Comparison of ENCODE assay signal across 7 mouse cellular contexts in the genomic region with DNA sequence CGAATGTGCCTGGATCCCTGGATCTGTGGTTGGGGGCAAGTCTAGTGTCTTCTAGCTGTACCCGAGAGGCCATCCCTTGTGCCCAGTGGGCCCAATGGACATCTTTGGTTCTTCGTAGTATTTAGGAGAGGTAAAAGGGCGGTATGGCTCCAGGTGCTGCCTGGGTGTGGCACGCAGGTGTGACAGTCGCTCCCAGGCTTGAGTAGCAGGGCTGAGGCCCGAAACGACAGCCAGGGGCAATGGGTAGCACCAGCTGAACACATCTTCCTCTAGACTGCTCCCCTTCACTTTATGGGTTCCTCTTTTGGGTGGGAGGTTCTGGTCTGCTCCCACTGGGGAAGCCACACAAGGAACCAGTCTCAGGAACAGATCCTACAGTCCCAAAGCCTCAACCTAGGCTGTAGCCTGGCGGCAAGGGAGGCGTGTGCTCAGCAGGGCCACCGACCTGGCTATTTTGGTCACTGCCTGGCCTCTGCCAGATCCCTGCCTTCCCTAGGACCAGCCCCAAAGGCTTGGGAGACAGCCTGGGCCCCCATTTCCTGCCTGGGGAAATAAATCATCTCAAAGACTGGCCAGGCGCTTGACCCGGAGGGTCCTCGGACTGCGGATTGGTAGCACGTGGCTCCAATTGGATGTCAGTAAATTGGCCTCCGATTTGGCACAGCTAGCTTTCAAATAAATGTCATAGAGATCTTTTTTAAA. TPM values are rescaled to one million over a fixed set of nuclear protein-coding genes. Genes with fewer than 3 reads are reported as not detected.
DNase-seq lines count a peak whose midpoint lies in the region; ATAC-seq and TF ChIP-seq lines count a peak whose summit lies in the region.

No protein-coding gene starts in this region.

- TF ChIP-seq POLR2A in ES-Bruce4 (IDR thresholded peaks at IDR 0.05; ENCODE audit: insufficient read depth, low read length) = no peak
- TF ChIP-seq POLR2A in small intestine, adult 2 months (IDR thresholded peaks at IDR 0.05; ENCODE audit: low read depth, low read length) = no peak

- H3K4me2 ChIP-seq in embryonic facial prominence, embryonic 14.5 days (ENCODE audit: low read depth, low read length) = peak overlapping the region; percentile 95
- peak overlapping the region; percentile 94 for H3K4me2 ChIP-seq in heart, embryonic 13.5 days
- H3K4me2 ChIP-seq in kidney, embryonic 16.5 days (replicated peaks; ENCODE audit: low read depth, low read length) = peak overlapping the region; percentile 68

- TF ChIP-seq CTCF in ES-Bruce4 (IDR thresholded peaks at IDR 0.05; ENCODE audit: low read depth, low read length) = no peak
- TF ChIP-seq CTCF in small intestine, adult 2 months (IDR thresholded peaks at IDR 0.05; ENCODE audit: extremely low read depth, insufficient read length, insufficient replicate concordance, low read depth, low read length) = no peak

- no peak overlapping the region; the same call in 1 of the 2 replicates for H3K27ac ChIP-seq in ES-Bruce4 (ENCODE audit: insufficient read depth, low read length)
- H3K27ac ChIP-seq in embryonic facial prominence, embryonic 14.5 days (replicated peaks; ENCODE audit: low read depth, low read length) = peak overlapping the region; percentile 87
- H3K27ac ChIP-seq in heart, embryonic 13.5 days (replicated peaks) = peak overlapping the region; percentile 94
- peak overlapping the region; percentile 90 for H3K27ac ChIP-seq in kidney, embryonic 16.5 days (ENCODE audit: low read length)
- H3K27ac ChIP-seq in small intestine, adult 2 months (ENCODE audit: insufficient read depth, low read depth, low read length) = peak overlapping the region; percentile 99

- no peak for TF ChIP-seq EP300 in ES-Bruce4 (IDR thresholded peaks at IDR 0.05; ENCODE audit: insufficient read depth, low read depth, low read length)

- peak; percentile 62 for DNase-seq in adrenal gland, postnatal 25 days
- peak; percentile 38 for DNase-seq in embryonic facial prominence, embryonic 14.5 days (ENCODE audit: low spot score)
- peak; percentile 72 for DNase-seq in lung, postnatal 36 days

- ATAC-seq in embryonic facial prominence, embryonic 14.5 days (ENCODE audit: low read depth) = no peak
- ATAC-seq in heart, embryonic 13.5 days (ENCODE audit: extremely low read depth, insufficient number of reproducible peaks, low FRiP score, low TSS enrichment) = no peak
- ATAC-seq in kidney, embryonic 16.5 days (ENCODE audit: low FRiP score, low TSS enrichment) = peak; percentile 21; the same call in 1 of the 2 replicates

- H3K4me3 ChIP-seq in ES-Bruce4 (ENCODE audit: low read depth, low read length) = peak overlapping the region; percentile 92
- peak overlapping the region; percentile 92 for H3K4me3 ChIP-seq in embryonic facial prominence, embryonic 14.5 days (ENCODE audit: low read depth, low read length)
- H3K4me3 ChIP-seq in heart, embryonic 13.5 days = peak overlapping the region; percentile 91
- H3K4me3 ChIP-seq in kidney, embryonic 16.5 days (ENCODE audit: low read length) = peak overlapping the region; percentile 67
- peak overlapping the region; percentile 100 for H3K4me3 ChIP-seq in small intestine, adult 2 months (ENCODE audit: low read depth, low read length)

- 8% methylated on average over 17 of the region's 17 CpGs for WGBS in embryonic facial prominence, embryonic 14.5 days
- WGBS in heart, embryonic 13.5 days = 18% methylated on average over 17 of the region's 17 CpGs
- 5% methylated on average over 17 of the region's 17 CpGs for WGBS in kidney, embryonic 16.5 days
- 7% methylated on average over 17 of the region's 17 CpGs for WGBS in small intestine, adult 2 months

- peaks cover 6% of the 10 kb centered on the region for H3K4me1 ChIP-seq in ES-Bruce4 (ENCODE audit: control insufficient read depth, insufficient read depth, low read length)
- H3K4me1 ChIP-seq in embryonic facial prominence, embryonic 14.5 days (ENCODE audit: control insufficient read depth, insufficient read depth, low read length) = peaks cover 35% of the 10 kb centered on the region
- peaks cover 65% of the 10 kb centered on the region for H3K4me1 ChIP-seq in heart, embryonic 13.5 days
- H3K4me1 ChIP-seq in kidney, embryonic 16.5 days (ENCODE audit: insufficient read depth, low read length) = peaks cover 45% of the 10 kb centered on the region
- peaks cover 28% of the 10 kb centered on the region for H3K4me1 ChIP-seq in small intestine, adult 2 months (ENCODE audit: control insufficient read depth, insufficient read depth, insufficient read length, low read length)

- H3K9me3 ChIP-seq in ES-Bruce4 (replicated peaks; ENCODE audit: control insufficient read depth, insufficient read depth, low read length, poor library complexity, severe bottlenecking) = no peaks in the 10 kb centered on the region
- no peaks in the 10 kb centered on the region for H3K9me3 ChIP-seq in embryonic facial prominence, embryonic 14.5 days (ENCODE audit: control insufficient read depth, low read length)
- no peaks in the 10 kb centered on the region for H3K9me3 ChIP-seq in heart, embryonic 13.5 days
- H3K9me3 ChIP-seq in kidney, embryonic 16.5 days (ENCODE audit: low read length) = no peaks in the 10 kb centered on the region

- peak overlapping the region; percentile 89 for H3K9ac ChIP-seq in ES-Bruce4 (ENCODE audit: low read depth, poor library complexity, severe bottlenecking)
- H3K9ac ChIP-seq in embryonic facial prominence, embryonic 14.5 days (ENCODE audit: low read depth, low read length) = peak overlapping the region; percentile 92
- peak overlapping the region; percentile 98 for H3K9ac ChIP-seq in heart, embryonic 13.5 days
- peak overlapping the region; percentile 85 for H3K9ac ChIP-seq in kidney, embryonic 16.5 days (replicated peaks; ENCODE audit: low read length)

- no peaks in the 10 kb centered on the region for H3K36me3 ChIP-seq in ES-Bruce4 (ENCODE audit: control insufficient read depth, insufficient read depth, low read length, poor library complexity, severe bottlenecking)
- H3K36me3 ChIP-seq in embryonic facial prominence, embryonic 14.5 days (ENCODE audit: control insufficient read depth, insufficient read depth, low read length) = no peaks in the 10 kb centered on the region
- no peaks in the 10 kb centered on the region; the same call in 1 of the 2 replicates for H3K36me3 ChIP-seq in heart, embryonic 13.5 days
- H3K36me3 ChIP-seq in kidney, embryonic 16.5 days (ENCODE audit: insufficient read depth, low read length) = no peaks in the 10 kb centered on the region
- no peaks in the 10 kb centered on the region for H3K36me3 ChIP-seq in small intestine, adult 2 months (ENCODE audit: control insufficient read depth, insufficient read depth, low read length)

- H3K27me3 ChIP-seq in ES-Bruce4 (ENCODE audit: control insufficient read depth, insufficient read depth, low read length, poor library complexity, severe bottlenecking) = no peaks in the 10 kb centered on the region
- no peaks in the 10 kb centered on the region for H3K27me3 ChIP-seq in embryonic facial prominence, embryonic 14.5 days (replicated peaks; ENCODE audit: control insufficient read depth, insufficient read depth, low read length)
- peaks cover 3% of the 10 kb centered on the region for H3K27me3 ChIP-seq in heart, embryonic 13.5 days (replicated peaks)
- H3K27me3 ChIP-seq in kidney, embryonic 16.5 days (ENCODE audit: insufficient read depth, low read length) = no peaks in the 10 kb centered on the region
- H3K27me3 ChIP-seq in small intestine, adult 2 months (ENCODE audit: control insufficient read depth, insufficient read depth, low read length) = no peaks in the 10 kb centered on the region

RNA-seq across cellular contexts. Expression of a gene that starts 1.1 kb away (rescaled TPM):
- polyA plus RNA-seq in ES-Bruce4 (2011; ENCODE audit: insufficient read depth, insufficient read length, low read depth, missing spikeins) = 109 and 114 TPM in 2 replicates
- total RNA-seq in adrenal gland, postnatal 25 days (2021) = 598 and 906 TPM in 2 replicates
- 40.8 and 47.5 TPM in 2 replicates for polyA plus RNA-seq in embryonic facial prominence, embryonic 14.5 days (2014; fragmentation: Nextera tagmentation; extraction: Ambion mirVana)
- 59.4 and 60.0 TPM in 2 replicates for polyA plus RNA-seq in heart, embryonic 13.5 days (2015; fragmentation: Nextera tagmentation; extraction: Ambion mirVana)
- 82.9 and 96.3 TPM in 2 replicates for polyA plus RNA-seq in kidney, embryonic 16.5 days (2015; fragmentation: Nextera tagmentation; extraction: Ambion mirVana)
- polyA plus RNA-seq in small intestine, adult 2 months (2012; rRNA removed) = 44.0 and 124 TPM in 2 replicates
